Mouse (Mus musculus) kidney, embryonic 16.5 days (tissue): ENCODE measurements around the gene Mrps31. TPM values are rescaled to one million over a fixed set of nuclear protein-coding genes. Genes with fewer than 3 reads are reported as not detected.

Source experiments
- ATAC-seq: fragments of 200-750 bp; cut with Nextera tagmentation; 2 replicates; pipeline ENCODE4 v1.8.0; 2017; ENCODE audit warnings: moderate TSS enrichment; ENCODE audit not compliant: low FRiP score, low TSS enrichment
- H3K27ac ChIP-seq: fragments of 300-500 bp; sonication (generic); 2 replicates; pipeline ENCODE4 v1.5.1; 2014; ENCODE audit warnings: low read length
- H3K27me3 ChIP-seq: fragments of 300-500 bp; sonication (generic); 2 replicates; pipeline ENCODE4 v1.6.1; 2014; ENCODE audit warnings: low read length, control low read depth, mixed read lengths; ENCODE audit not compliant: insufficient read depth
- H3K36me3 ChIP-seq: fragments of 300-500 bp; sonication (generic); 2 replicates; pipeline ENCODE4 v1.6.1; 2014; ENCODE audit warnings: low read length, control low read depth, mixed read lengths; ENCODE audit not compliant: insufficient read depth
- H3K4me1 ChIP-seq: fragments of 300-500 bp; sonication (generic); 2 replicates; pipeline ENCODE4 v1.6.1; 2014; ENCODE audit warnings: low read length, control low read depth, mixed read lengths; ENCODE audit not compliant: insufficient read depth
- H3K4me2 ChIP-seq: fragments of 300-500 bp; sonication (generic); replicated peaks from 2 replicates; pipeline ENCODE4 v1.6.1; 2014; ENCODE audit warnings: low read depth, low read length
- H3K4me3 ChIP-seq: fragments of 300-500 bp; sonication (generic); 2 replicates; pipeline ENCODE4 v1.5.1; 2014; ENCODE audit warnings: mild to moderate bottlenecking, low read length
- H3K9ac ChIP-seq: fragments of 300-500 bp; sonication (generic); replicated peaks from 2 replicates; pipeline ENCODE4 v1.6.1; 2014; ENCODE audit warnings: low read length
- H3K9me3 ChIP-seq: fragments of 300-500 bp; sonication (generic); 2 replicates; pipeline ENCODE4 v1.6.1; 2016; ENCODE audit warnings: low read length, control low read depth
- WGBS: fragments of 180-500 bp; shearing (Covaris S2); extraction: QIAGEN DNeasy Blood & Tissue Kit; methylation state at CpG from one replicate; pipeline ENCODE4 v1.1.7; 2014; 5-methylcytosine and 5-hydroxymethylcytosine counted together
- polyA plus RNA-seq: library from polyadenylated mRNA; unstranded; fragments of >200 nt; fragmentation: Nextera tagmentation; extraction: Ambion mirVana; gene quantifications from 2 replicates; pipeline ENCODE4 v1.2.1, GENCODE M21; 2015

Mrps31 gene
- polyA plus RNA-seq = 41.6 and 42.2 TPM in 2 replicates

- Histone ChIP-seq H3K9ac (peak within 1 kb of the TSS; percentile 97), H3K9me3 (no peaks in the 10 kb centered on the region), H3K4me3 (peak within 1 kb of the TSS; percentile 97), H3K27ac (peak within 1 kb of the TSS; percentile 86), H3K4me1 (peaks cover 11% of the 10 kb centered on the region), H3K36me3 (peaks cover 9% of the 10 kb centered on the region; the same call in 1 of the 2 replicates), H3K27me3 (0 out of 2 replicates have a peak, but pooled peaks cover 2% of the 10 kb centered on the region), H3K4me2 (peak within 1 kb of the TSS; percentile 92)
- ATAC-seq = peak; percentile 92; the same call in 1 of the 2 replicates
- WGBS = 0% methylated on average over 25 of the region's 25 CpGs
Observed at GRCm38 (mm10) chr8:22411282-22411702, at the start of gene Mrps31. Gene Mrps31, plus strand, starts transcription at chr8:22411361.

- H3K4me2 ChIP-seq = no peak overlapping the region
- no peak overlapping the region for H3K9ac ChIP-seq
- no peak overlapping the region for H3K27ac ChIP-seq
- no peaks in the 10 kb centered on the region for H3K9me3 ChIP-seq
- H3K4me1 ChIP-seq = no peaks in the 10 kb centered on the region
- no peaks in the 10 kb centered on the region for H3K27me3 ChIP-seq
- no peak for ATAC-seq
- H3K4me3 ChIP-seq = no peak overlapping the region
- H3K36me3 ChIP-seq = peaks cover 24% of the 10 kb centered on the region; the same call in 1 of the 2 replicates
- 95% methylated on average over 5 of the region's 5 CpGs for WGBS
Observed at GRCm38 (mm10) chr8:22376311-22376710, 34.9 kb upstream of the Mrps31 start.

GRCm38 (mm10) chr8:22376903-22377302 is 34.3 kb upstream of the Mrps31 start:
- H3K4me1 ChIP-seq = no peaks in the 10 kb centered on the region
- H3K36me3 ChIP-seq = peaks cover 30% of the 10 kb centered on the region; the same call in 1 of the 2 replicates
- ATAC-seq = peak; percentile 80; the same call in 1 of the 2 replicates
- WGBS = 52% methylated on average over 5 of the region's 5 CpGs
- H3K9me3 ChIP-seq = no peaks in the 10 kb centered on the region
- H3K27me3 ChIP-seq = no peaks in the 10 kb centered on the region
- H3K9ac ChIP-seq = no peak overlapping the region
- H3K27ac ChIP-seq = no peak overlapping the region
- H3K4me3 ChIP-seq = no peak overlapping the region
- H3K4me2 ChIP-seq = no peak overlapping the region

GRCm38 (mm10) chr8:22380934-22381333 is 30.2 kb upstream of the Mrps31 start:
- Histone ChIP-seq H3K36me3 (peaks cover 48% of the 10 kb centered on the region), H3K4me3 (no peak overlapping the region), H3K9ac (no peak overlapping the region), H3K9me3 (no peaks in the 10 kb centered on the region), H3K4me2 (no peak overlapping the region), H3K27ac (no peak overlapping the region), H3K4me1 (no peaks in the 10 kb centered on the region), H3K27me3 (no peaks in the 10 kb centered on the region)
- 94% methylated on average over 11 of the region's 11 CpGs for WGBS
- ATAC-seq = no peak

- H3K9me3 ChIP-seq = no peaks in the 10 kb centered on the region
- no peak overlapping the region for H3K4me2 ChIP-seq
- peaks cover 40% of the 10 kb centered on the region for H3K36me3 ChIP-seq
- H3K9ac ChIP-seq = no peak overlapping the region
- WGBS = 87% methylated on average over 19 of the region's 19 CpGs
- H3K27ac ChIP-seq = no peak overlapping the region
- ATAC-seq = no peak
- H3K4me1 ChIP-seq = no peaks in the 10 kb centered on the region
- no peak overlapping the region for H3K4me3 ChIP-seq
- H3K27me3 ChIP-seq = no peaks in the 10 kb centered on the region
Observed at GRCm38 (mm10) chr8:22382824-22383595, 28.2 kb upstream of the Mrps31 start.

GRCm38 (mm10) chr8:22385158-22385557 is 26.0 kb upstream of the Mrps31 start:
- Histone ChIP-seq H3K36me3 (peaks cover 51% of the 10 kb centered on the region), H3K4me2 (no peak overlapping the region), H3K4me3 (no peak overlapping the region), H3K27me3 (no peaks in the 10 kb centered on the region), H3K4me1 (no peaks in the 10 kb centered on the region), H3K9ac (no peak overlapping the region), H3K9me3 (no peaks in the 10 kb centered on the region), H3K27ac (no peak overlapping the region)
- ATAC-seq = no peak
- 87% methylated on average over 6 of the region's 6 CpGs for WGBS

- H3K36me3 ChIP-seq = peaks cover 27% of the 10 kb centered on the region
- peak overlapping the region; percentile 4 for H3K27ac ChIP-seq
- 77% methylated on average over 10 of the region's 10 CpGs for WGBS
- no peaks in the 10 kb centered on the region for H3K4me1 ChIP-seq
- H3K27me3 ChIP-seq = no peaks in the 10 kb centered on the region
- H3K9me3 ChIP-seq = no peaks in the 10 kb centered on the region
- ATAC-seq = no peak; the same call in 1 of the 2 replicates
- no peak overlapping the region for H3K4me3 ChIP-seq
- no peak overlapping the region for H3K9ac ChIP-seq
- H3K4me2 ChIP-seq = no peak overlapping the region
Observed at GRCm38 (mm10) chr8:22389874-22390273, 21.3 kb upstream of the Mrps31 start.

- ATAC-seq = peak; percentile 85
- peaks cover 25% of the 10 kb centered on the region for H3K36me3 ChIP-seq
- H3K27ac ChIP-seq = 0 out of 2 replicates have a peak overlapping the region, but pooled peaks have one; percentile 9
- H3K9ac ChIP-seq = no peak overlapping the region
- no peaks in the 10 kb centered on the region for H3K9me3 ChIP-seq
- H3K27me3 ChIP-seq = no peaks in the 10 kb centered on the region
- no peak overlapping the region for H3K4me2 ChIP-seq
- H3K4me1 ChIP-seq = no peaks in the 10 kb centered on the region
- WGBS = 71% methylated on average over 8 of the region's 8 CpGs
- no peak overlapping the region for H3K4me3 ChIP-seq
Observed at GRCm38 (mm10) chr8:22390766-22391463, 20.2 kb upstream of the Mrps31 start.

- peaks cover 12% of the 10 kb centered on the region for H3K36me3 ChIP-seq
- no peak overlapping the region for H3K4me3 ChIP-seq
- no peak overlapping the region for H3K27ac ChIP-seq
- H3K9ac ChIP-seq = no peak overlapping the region
- no peaks in the 10 kb centered on the region for H3K27me3 ChIP-seq
- WGBS = 78% methylated on average over 4 of the region's 4 CpGs
- no peaks in the 10 kb centered on the region for H3K9me3 ChIP-seq
- H3K4me1 ChIP-seq = peaks cover 14% of the 10 kb centered on the region
- ATAC-seq = no peak
- H3K4me2 ChIP-seq = no peak overlapping the region
Observed at GRCm38 (mm10) chr8:22394471-22394870, 16.7 kb upstream of the Mrps31 start.
